Mouse (Mus musculus) Patski (cell line): Measurements from ENCODE around the gene Afap1. TPM values are rescaled to one million over a fixed set of nuclear protein-coding genes. Genes with fewer than 3 reads are reported as not detected.

Experiments used
- ATAC-seq: fragments of 100-300 bp; one replicate; pipeline ENCODE4 v1.8.0; 2021
- CTCF ChIA-PET: fragments of 350-600 bp; sonication (Branson Sonifier 250); formaldehyde crosslinking; loops from one replicate; lab custom pipeline; 2022; ENCODE audit warnings: inconsistent platforms; lab: Charles Lee
- POLR2A ChIA-PET: fragments of 350-600 bp; sonication (Branson Sonifier 250); formaldehyde crosslinking; loops from one replicate; lab custom pipeline; 2022; ENCODE audit warnings: antibody characterized with exemption, inconsistent platforms; lab: Charles Lee
- DNase-seq: peaks from one replicate; pipeline ENCODE4 v3.0.0-alpha.2; 2011; ENCODE audit warnings: low read depth, low spot score
- H3K27me3 ChIP-seq: fragments of 371-371 bp; one replicate; pipeline ENCODE4 v1.5.1; 2021
- CTCF ChIP-seq: fragments of 100-300 bp; IDR thresholded peaks from one replicate; pipeline ENCODE4 v1.5.1; 2021
- in situ Hi-C: fragments of 300-500 bp; cut with MboI; formaldehyde crosslinking; loops from 3 replicates; pipeline ENCODE4 v1.11.1; 2018; ENCODE audit warnings: low pct_unique_long_range_greater_than_20kb, mixed read lengths
- polyA plus RNA-seq: library from polyadenylated mRNA; unstranded; gene quantifications from one replicate; pipeline ENCODE4 v1.2.3, GENCODE M21; 2021

Gene Afap1
- polyA plus RNA-seq, 1 experiment from 2014 or later: 65.9 TPM

- in situ Hi-C loops: no loop called here
- POLR2A ChIA-PET: interaction anchor here (1.2 to 2.1 kb wide), 4 partner anchors 9 to 48 kb away, joined by 3 to 8 read pairs (median 4); partner anchors contain the start of gene Afap1
- DNase-seq: no peak
- H3K27me3 ChIP-seq: no peaks in the 10 kb centered on the region
- CTCF ChIA-PET: interaction anchor here (0.8 to 3.1 kb wide), 6 partner anchors 11 to 110 kb away, joined by 3 to 15 read pairs (median 4); partner anchors contain the start of gene Afap1
- ATAC-seq: no peak
- no peak for TF ChIP-seq CTCF
These were observed 12.2 kb downstream of the Afap1 start for GRCm38 (mm10) chr5:35905283-35905682.

GRCm38 (mm10) chr5:35907090-35907489 is 14.0 kb downstream of the Afap1 start:
- POLR2A ChIA-PET: interaction anchor here (1.1 kb wide), 1 partner anchor 20 kb away, joined by 4 read pairs; no protein-coding TSS in a partner anchor
- CTCF ChIA-PET: interaction anchor here (1.1 to 1.4 kb wide), 2 partner anchors 11 to 14 kb away, joined by 4 to 6 read pairs; no protein-coding TSS in a partner anchor
- in situ Hi-C loops: no loop called here
- no peak for DNase-seq
- TF ChIP-seq CTCF: no peak
- no peaks in the 10 kb centered on the region for H3K27me3 ChIP-seq
- no peak for ATAC-seq

GRCm38 (mm10) chr5:35907633-35908426 is 14.7 kb downstream of the Afap1 start:
- ATAC-seq (peak; percentile 97), DNase-seq (peak; percentile 100)
- no peaks in the 10 kb centered on the region for H3K27me3 ChIP-seq
- in situ Hi-C loops: no loop called here
- TF ChIP-seq CTCF: no peak
- CTCF ChIA-PET: interaction anchor here (0.8 to 1.7 kb wide), 5 partner anchors 12 to 62 kb away, joined by 3 to 6 read pairs (median 3); no protein-coding TSS in a partner anchor
- POLR2A ChIA-PET: interaction anchor here (0.7 to 1.9 kb wide), 3 partner anchors 14 to 20 kb away, joined by 3 to 4 read pairs (median 4); partner anchors contain the start of gene Afap1

DNA sequence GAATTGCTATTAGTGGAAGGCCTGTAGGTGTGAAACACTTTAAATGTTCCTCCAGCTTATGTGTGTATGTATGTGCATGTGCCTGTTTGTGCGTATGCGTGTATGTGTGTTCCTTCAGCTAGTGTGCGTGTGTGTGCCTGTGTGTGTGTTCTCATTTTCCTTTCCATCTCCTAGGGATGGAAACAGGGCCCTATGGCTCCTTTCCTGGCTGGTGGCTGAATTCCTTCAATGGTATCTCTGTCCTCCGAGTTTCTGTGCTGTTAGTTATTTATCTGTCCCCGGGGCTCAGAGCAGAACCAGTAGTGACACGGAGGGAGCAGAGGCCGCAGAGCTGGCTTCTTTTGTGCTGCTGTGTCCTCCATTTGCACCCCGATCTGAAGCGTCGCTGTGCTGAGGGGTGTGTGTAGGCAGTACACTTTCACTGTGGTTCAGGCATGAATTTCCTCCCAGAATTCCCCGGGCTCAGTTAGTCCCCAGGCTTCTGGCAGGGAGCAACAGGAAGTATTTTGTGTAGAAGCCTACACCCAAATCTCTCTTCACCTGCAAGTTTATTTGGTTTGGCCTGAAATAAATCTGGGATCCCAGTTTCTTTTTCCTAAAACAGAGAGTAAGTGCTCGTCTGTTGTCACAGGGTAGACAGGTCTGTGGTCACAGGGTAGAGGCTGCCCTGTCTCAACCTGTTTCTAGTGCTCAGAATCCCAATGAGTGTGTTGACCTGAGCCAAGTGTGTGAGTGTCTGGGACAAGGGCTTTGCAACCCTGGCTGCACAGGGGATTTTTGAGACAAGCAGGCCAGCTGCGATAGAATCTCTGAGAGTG is 15.7 kb downstream of the Afap1 start:
- in situ Hi-C loops: no loop called here
- H3K27me3 ChIP-seq: no peaks in the 10 kb centered on the region
- ATAC-seq: no peak
- ChIA-PET POLR2A (interaction anchor here (1.9 kb wide), 1 partner anchor 13 kb away, joined by 4 read pairs; no protein-coding TSS in a partner anchor), CTCF (interaction anchor here (0.9 to 1.7 kb wide), 2 partner anchors 20 to 47 kb away, joined by 3 read pairs; no protein-coding TSS in a partner anchor)
- no peak for DNase-seq
- TF ChIP-seq CTCF: no peak

DNA sequence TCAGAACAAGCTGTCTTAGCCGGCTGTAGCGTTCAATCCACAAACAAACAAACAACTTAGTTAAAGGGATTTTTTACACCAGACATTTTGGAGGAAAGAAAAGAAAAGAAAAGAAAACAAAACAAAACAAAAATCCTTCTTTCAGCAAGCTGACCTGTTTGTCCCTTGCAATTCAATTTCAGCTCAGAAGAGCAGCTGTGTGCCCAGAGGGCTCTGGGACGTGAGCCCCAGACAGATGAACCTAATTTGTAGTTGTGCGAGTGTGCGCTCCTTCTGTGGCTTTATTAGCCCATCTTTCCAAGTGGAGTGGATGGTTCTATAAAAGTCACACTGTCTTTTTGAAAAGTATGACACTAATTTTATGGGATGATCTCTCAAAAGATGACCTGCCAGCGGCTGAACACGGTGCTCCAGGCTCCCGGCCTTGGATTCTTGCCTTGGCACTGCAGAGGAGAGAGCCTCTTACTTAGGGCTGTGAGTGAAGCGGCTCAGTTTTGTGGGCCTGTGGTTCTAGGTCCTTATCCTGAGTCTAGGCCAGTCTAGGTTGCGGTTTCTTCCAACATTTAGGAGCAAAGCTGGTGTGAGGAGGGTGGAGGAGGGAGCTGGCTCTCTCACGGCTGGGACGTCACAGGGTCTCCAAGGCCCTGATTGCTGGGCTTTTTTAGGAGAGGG is 22.6 kb downstream of the Afap1 start:
- in situ Hi-C loops: no loop called here
- POLR2A ChIA-PET: interaction anchor here (1.5 kb wide), 1 partner anchor 8 kb away, joined by 4 read pairs; no protein-coding TSS in a partner anchor
- no peak for DNase-seq

DNA sequence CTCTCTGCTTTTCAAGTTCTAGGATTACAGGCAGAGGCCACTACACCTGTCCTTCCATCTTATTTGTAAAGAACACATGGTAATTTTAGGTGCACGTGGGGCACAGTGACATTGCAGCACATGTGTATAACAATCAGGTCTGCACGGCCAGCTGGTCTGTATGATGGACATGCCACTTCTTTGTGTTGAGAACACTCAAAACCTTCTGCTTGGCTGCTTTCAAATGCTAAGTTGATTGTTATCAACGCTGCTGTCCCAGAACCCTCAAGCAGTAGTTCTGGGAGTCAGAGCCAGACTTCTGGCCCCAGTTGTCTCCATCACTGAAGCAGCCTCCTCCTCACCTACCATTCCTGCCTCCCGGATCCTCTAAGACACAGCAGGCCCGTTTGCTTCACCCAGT is 23.5 kb downstream of the Afap1 start:
- ChIA-PET CTCF (no interaction called here), POLR2A (no interaction called here)
- in situ Hi-C loops: no loop called here
- DNase-seq (no peak), ATAC-seq (no peak)
- no peaks in the 10 kb centered on the region for H3K27me3 ChIP-seq
- no peak for TF ChIP-seq CTCF

More for the DNA sequence above, 22.6 kb downstream of the Afap1 start:
- H3K27me3 ChIP-seq: no peaks in the 10 kb centered on the region
- CTCF ChIA-PET: interaction anchor here (1.2 kb wide), 1 partner anchor 9 kb away, joined by 3 read pairs; no protein-coding TSS in a partner anchor
- ATAC-seq: no peak
- no peak for TF ChIP-seq CTCF

DNA sequence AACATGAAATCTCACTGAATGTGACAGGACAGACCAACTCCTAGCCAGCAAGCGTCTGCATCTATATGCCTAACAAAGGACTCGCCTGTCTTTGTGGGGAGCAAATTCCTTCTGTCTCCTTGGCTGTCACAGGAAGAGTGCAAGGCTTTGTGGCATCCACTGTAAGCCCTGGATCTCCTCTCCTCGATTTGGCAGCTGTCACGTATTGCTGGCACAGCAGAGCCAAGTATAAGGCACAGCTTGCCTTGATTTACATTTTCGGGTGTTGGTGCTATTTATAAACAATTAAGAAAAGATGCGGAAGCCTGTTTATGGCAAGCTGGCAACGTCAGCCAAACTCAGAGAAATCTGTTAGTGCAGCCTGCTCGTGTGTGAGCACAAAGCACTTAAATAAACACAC is 25.3 kb downstream of the Afap1 start:
- no peak for ATAC-seq
- TF ChIP-seq CTCF: no peak

GRCm38 (mm10) chr5:35920076-35920475 is 27.0 kb downstream of the Afap1 start:
- in situ Hi-C loops: no loop called here
- ATAC-seq (no peak), DNase-seq (no peak)
- H3K27me3 ChIP-seq: no peaks in the 10 kb centered on the region
- CTCF ChIA-PET: interaction anchor here (1.5 kb wide), 1 partner anchor 53 kb away, joined by 5 read pairs; no protein-coding TSS in a partner anchor
- POLR2A ChIA-PET: no interaction called here
- TF ChIP-seq CTCF: no peak

More for the DNA sequence above, 25.3 kb downstream of the Afap1 start:
- in situ Hi-C loops: no loop called here
- H3K27me3 ChIP-seq: no peaks in the 10 kb centered on the region
- no peak for DNase-seq
- POLR2A ChIA-PET: no interaction called here
- CTCF ChIA-PET: interaction anchor here (1.0 to 1.7 kb wide), 4 partner anchors 13 to 22 kb away, joined by 3 to 5 read pairs (median 3); no protein-coding TSS in a partner anchor

DNA sequence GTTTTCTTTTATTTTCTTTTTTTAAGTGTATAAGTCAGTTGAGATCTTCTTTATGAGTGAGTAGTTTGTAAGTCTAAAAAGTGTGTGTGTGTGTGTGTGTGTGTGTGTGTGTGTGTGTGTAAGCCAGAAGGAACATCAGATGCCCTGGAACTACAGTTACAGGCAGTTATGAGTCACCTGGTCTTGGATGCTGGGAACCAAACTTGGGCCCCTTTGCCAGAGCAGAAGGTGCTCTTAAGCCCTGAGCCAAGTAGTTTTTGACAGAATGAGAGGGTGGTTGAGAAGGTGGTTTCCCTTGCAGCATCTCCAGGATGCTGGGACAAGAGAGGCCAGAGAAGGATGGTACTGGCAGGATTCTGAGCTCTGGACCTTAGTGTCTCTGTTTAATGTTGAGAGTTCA is 27.4 kb downstream of the Afap1 start:
- in situ Hi-C loops: no loop called here
- H3K27me3 ChIP-seq: no peaks in the 10 kb centered on the region
- no peak for TF ChIP-seq CTCF
- ATAC-seq (no peak), DNase-seq (no peak)
- POLR2A ChIA-PET: interaction anchor here (0.8 kb wide), 1 partner anchor 21 kb away, joined by 3 read pairs; no protein-coding TSS in a partner anchor
- CTCF ChIA-PET: interaction anchor here (1.0 to 1.5 kb wide), 4 partner anchors 13 to 55 kb away, joined by 3 to 6 read pairs (median 4); no protein-coding TSS in a partner anchor
